Mouse (Mus musculus) MEL (cell line): ENCODE data around the gene Ppp1r1b. TPM values are rescaled to one million over a fixed set of nuclear protein-coding genes. Genes with fewer than 3 reads are reported as not detected.

ENCODE experiments used
- DNase-seq: peaks from one replicate; pipeline ENCODE4 v3.0.0; 2011; ENCODE audit warnings: low read depth, low spot score
- H3K27ac ChIP-seq: 2 replicates; pipeline ENCODE4 v1.5.1; 2012; ENCODE audit warnings: low read depth, mild to moderate bottlenecking, control low read depth, low read length, moderate library complexity; ENCODE audit not compliant: control insufficient read depth
- H3K27me3 ChIP-seq, 2 experiments: fragments of 150-350 bp in 1 of 2; sonication (generic) in 1 of 2; 2 replicates each; pipeline ENCODE4 v1.6.1; 2012; ENCODE audit warnings: low read length in 2 of 2, mild to moderate bottlenecking in 2 of 2, improper control_type of control experiment in 1 of 2, moderate library complexity in 1 of 2; ENCODE audit not compliant: insufficient read depth in 2 of 2, control insufficient read depth in 1 of 2
- H3K36me3 ChIP-seq, 2 experiments: 2 replicates each; pipeline ENCODE4 v1.6.1; 2012 to 2014; ENCODE audit warnings: low read length in 2 of 2, improper control_type of control experiment in 1 of 2, inconsistent platforms in 1 of 2, mild to moderate bottlenecking in 1 of 2; ENCODE audit not compliant: insufficient read depth in 2 of 2, control insufficient read depth in 1 of 2
- H3K4me1 ChIP-seq, 2 experiments: fragments of 150-350 bp in 1 of 2; sonication (generic) in 1 of 2; 2 replicates each; pipeline ENCODE4 v1.6.1; 2012; ENCODE audit warnings: low read length in 2 of 2, improper control_type of control experiment in 1 of 2, mild to moderate bottlenecking in 1 of 2; ENCODE audit not compliant: insufficient read depth in 2 of 2, control insufficient read depth in 1 of 2
- H3K4me3 ChIP-seq, 2 experiments: fragments of 150-350 bp in 1 of 2; sonication (generic) in 1 of 2; 2 replicates each; pipeline ENCODE4 v1.5.1; 2012; ENCODE audit warnings: low read depth in 2 of 2, low read length in 2 of 2, mild to moderate bottlenecking in 2 of 2, moderate library complexity in 2 of 2, control low read depth in 1 of 2, improper control_type of control experiment in 1 of 2; ENCODE audit not compliant: control insufficient read depth in 1 of 2, insufficient read depth in 1 of 2
- H3K79me2 ChIP-seq: 2 replicates; pipeline ENCODE4 v1.6.1; 2012; ENCODE audit warnings: mild to moderate bottlenecking, low read length, moderate library complexity; ENCODE audit not compliant: control insufficient read depth, poor library complexity, insufficient read depth
- H3K9ac ChIP-seq: 2 replicates; pipeline ENCODE4 v1.6.1; 2012; ENCODE audit warnings: low read depth, mild to moderate bottlenecking, control low read depth, low read length, moderate library complexity; ENCODE audit not compliant: control insufficient read depth, poor library complexity, severe bottlenecking
- H3K9me3 ChIP-seq: fragments of 150-350 bp; sonication (generic); replicated peaks from 2 replicates; pipeline ENCODE4 v1.6.1; 2012; ENCODE audit warnings: mild to moderate bottlenecking, low read length, improper control_type of control experiment, moderate library complexity; ENCODE audit not compliant: insufficient read depth
- CHD1 ChIP-seq: IDR thresholded peaks from 2 replicates; pipeline ENCODE4 v1.6.1; 2012; ENCODE audit warnings: low read depth, mild to moderate bottlenecking, inconsistent platforms, low read length, improper control_type of control experiment
- CTCF ChIP-seq, 3 experiments: IDR thresholded peaks in 2 of 3; conservative IDR thresholded peaks in 1 of 3; 2 replicates each; pipeline ENCODE4 v1.5.1; 2011 to 2012; ENCODE audit warnings: low read length in 3 of 3, low read depth in 2 of 3, mild to moderate bottlenecking in 2 of 3, improper control_type of control experiment in 1 of 3, inconsistent platforms in 1 of 3, mixed read lengths in 1 of 3, moderate library complexity in 1 of 3; ENCODE audit not compliant: control insufficient read depth in 1 of 3, insufficient read depth in 1 of 3, poor library complexity in 1 of 3, severe bottlenecking in 1 of 3
- ELF1 ChIP-seq: IDR thresholded peaks from 2 replicates; pipeline ENCODE4 v1.6.1; 2014; ENCODE audit warnings: low read depth, mild to moderate bottlenecking, inconsistent platforms, low read length, improper control_type of control experiment, moderate library complexity
- EP300 ChIP-seq, 2 experiments: IDR thresholded peaks; 2 replicates each; pipeline ENCODE4 v1.6.1; 2011; ENCODE audit warnings: improper control_type of control experiment in 2 of 2, low read length in 2 of 2, low read depth in 1 of 2, mild to moderate bottlenecking in 1 of 2
- ETS1 ChIP-seq: IDR thresholded peaks from 2 replicates; pipeline ENCODE4 v1.6.1; 2012; ENCODE audit warnings: low read depth, mild to moderate bottlenecking, inconsistent platforms, low read length, improper control_type of control experiment, moderate library complexity
- GATA1 ChIP-seq: IDR thresholded peaks from 2 replicates; pipeline ENCODE4 v1.6.1; 2011; ENCODE audit warnings: low read depth, low read length, improper control_type of control experiment
- HCFC1 ChIP-seq: IDR thresholded peaks from 2 replicates; pipeline ENCODE4 v1.6.1; 2012; ENCODE audit warnings: low read depth, mild to moderate bottlenecking, inconsistent platforms, low read length, improper control_type of control experiment, moderate library complexity
- JUND ChIP-seq: IDR thresholded peaks from 2 replicates; pipeline ENCODE4 v1.6.1; 2011; ENCODE audit warnings: low read depth, mild to moderate bottlenecking, improper control_type of control experiment, low read length
- KAT2A ChIP-seq: conservative IDR thresholded peaks from 2 replicates; pipeline ENCODE4 v1.6.1; 2012; ENCODE audit warnings: low read depth, low read length, improper control_type of control experiment, inconsistent platforms
- MAZ ChIP-seq: IDR thresholded peaks from 2 replicates; pipeline ENCODE4 v1.6.1; 2012; ENCODE audit warnings: low read depth, mild to moderate bottlenecking, inconsistent platforms, low read length, improper control_type of control experiment
- MEF2A ChIP-seq: IDR thresholded peaks from 2 replicates; pipeline ENCODE4 v1.6.1; 2014; ENCODE audit warnings: low read depth, mild to moderate bottlenecking, inconsistent platforms, low read length, improper control_type of control experiment; ENCODE audit not compliant: poor library complexity, insufficient replicate concordance, severe bottlenecking; ENCODE audit errors: extremely low read depth
- MYC ChIP-seq: IDR thresholded peaks from 2 replicates; pipeline ENCODE4 v1.6.1; 2011; ENCODE audit warnings: low read depth, mild to moderate bottlenecking, low read length, improper control_type of control experiment, moderate library complexity
- NELFE ChIP-seq: IDR thresholded peaks from 2 replicates; pipeline ENCODE4 v1.6.1; 2011; ENCODE audit warnings: low read depth, low read length, improper control_type of control experiment
- NRF1 ChIP-seq: IDR thresholded peaks from 2 replicates; pipeline ENCODE4 v1.6.1; 2014; ENCODE audit warnings: low read depth, mild to moderate bottlenecking, inconsistent platforms, low read length, improper control_type of control experiment, moderate library complexity; ENCODE audit not compliant: poor library complexity, insufficient read depth, severe bottlenecking
- POLR2AphosphoS2 ChIP-seq: IDR thresholded peaks from 2 replicates; pipeline ENCODE4 v1.6.1; 2011; ENCODE audit warnings: low read length, improper control_type of control experiment
- SIN3A ChIP-seq: IDR thresholded peaks from 2 replicates; pipeline ENCODE4 v1.6.1; 2012; ENCODE audit warnings: low read length, improper control_type of control experiment, inconsistent platforms
- SMC3 ChIP-seq: IDR thresholded peaks from 2 replicates; pipeline ENCODE4 v1.6.1; 2011; ENCODE audit warnings: low read depth, low read length, improper control_type of control experiment
- UBTF ChIP-seq: IDR thresholded peaks from 2 replicates; pipeline ENCODE4 v1.6.1; 2012; ENCODE audit warnings: low read depth, mild to moderate bottlenecking, inconsistent platforms, low read length, improper control_type of control experiment, moderate library complexity, borderline replicate concordance; ENCODE audit not compliant: insufficient read depth
- USF1 ChIP-seq: IDR thresholded peaks from 2 replicates; pipeline ENCODE4 v1.6.1; 2014; ENCODE audit warnings: low read depth, mild to moderate bottlenecking, inconsistent platforms, low read length, improper control_type of control experiment, moderate library complexity
- USF2 ChIP-seq, 2 experiments: IDR thresholded peaks; 2 replicates each; pipeline ENCODE4 v1.6.1; 2011 to 2012; ENCODE audit warnings: improper control_type of control experiment in 2 of 2, low read length in 2 of 2, borderline replicate concordance in 1 of 2, inconsistent platforms in 1 of 2, low read depth in 1 of 2, mild to moderate bottlenecking in 1 of 2; ENCODE audit not compliant: insufficient read depth in 1 of 2
- ZKSCAN1 ChIP-seq: IDR thresholded peaks from 2 replicates; pipeline ENCODE4 v1.6.1; 2012; ENCODE audit warnings: low read depth, mild to moderate bottlenecking, inconsistent platforms, low read length, improper control_type of control experiment, moderate library complexity
- ZMIZ1 ChIP-seq: IDR thresholded peaks from 2 replicates; pipeline ENCODE4 v1.6.1; 2012; ENCODE audit warnings: low read depth, mild to moderate bottlenecking, inconsistent platforms, low read length, improper control_type of control experiment, moderate library complexity
- ZNF384 ChIP-seq: IDR thresholded peaks from 2 replicates; pipeline ENCODE4 v1.6.1; 2012; ENCODE audit warnings: low read depth, mild to moderate bottlenecking, inconsistent platforms, low read length, improper control_type of control experiment
- polyA plus RNA-seq, 2 experiments: library from polyadenylated mRNA; stranded (reverse) in 1 of 2; unstranded in 1 of 2; fragments of >175 nt in 1 of 2; fragments of >200 nt in 1 of 2; gene quantifications; 2 replicates each; pipeline versions ENCODE4 v1.2.1 to v1.2.4; 2012; ENCODE audit warnings: low replicate concordance in 2 of 2, low read depth in 1 of 2; ENCODE audit not compliant: insufficient read length in 2 of 2, insufficient read depth in 1 of 2, missing spikeins in 1 of 2
- total RNA-seq: library from RNA; depleted of rRNA; stranded (reverse); fragments of 300-350 nt; gene quantifications from 2 replicates; pipeline ENCODE4 v1.2.3, GENCODE M21; 2012

The Ppp1r1b gene
- total and polyA plus RNA-seq, 3 experiments, result 35.2 to 114 TPM; not detected in 1

GRCm38 (mm10) chr11:98355732-98356299 is 7.6 kb downstream of the Ppp1r1b start (continued):
- TF ChIP-seq ELF1, result peak; percentile 75
- TF ChIP-seq USF1, result no peak
- no peak for TF ChIP-seq POLR2AphosphoS2
- TF ChIP-seq SIN3A, result peak; percentile 82
- TF ChIP-seq HCFC1, result peak; percentile 60; the same call in 1 of the 2 replicates
- no peak for TF ChIP-seq USF2 (IDR thresholded peaks at IDR 0.05; ENCODE audit: borderline replicate concordance in 1 of 2, insufficient read depth in 1 of 2, low read depth in 1 of 2, low read length in 2 of 2)
- no peak for TF ChIP-seq JUND
- peak; percentile 58 to 65 for TF ChIP-seq EP300 (IDR thresholded peaks at IDR 0.05; ENCODE audit: low read depth in 1 of 2, low read length in 2 of 2)

- Histone ChIP-seq H3K9ac (peak overlapping the region; percentile 63; the same call in 1 of the 2 replicates), H3K4me3 (no peak overlapping the region; a peak in 1 of 4 replicates), H3K27me3 (no peaks in the 10 kb centered on the region), H3K9me3 (no peaks in the 10 kb centered on the region), H3K4me1 (peaks cover 9 to 28% of the 10 kb centered on the region in 2 experiments), H3K79me2 (peaks cover 26% of the 10 kb centered on the region), H3K36me3 (peaks cover 0 to 17% of the 10 kb centered on the region in 2 experiments; a peak in 2 of 4 replicates), H3K27ac (no peak overlapping the region; the same call in 1 of the 2 replicates)
- no peak for DNase-seq
- TF ChIP-seq UBTF (no peak), MYC (no peak), ZKSCAN1 (no peak), EP300 (IDR thresholded peaks at IDR 0.05; ENCODE audit: low read depth in 1 of 2, low read length in 2 of 2) (no peak), MAZ (no peak; the same call in 1 of the 2 replicates), USF1 (no peak)
These were observed 8.6 kb downstream of the Ppp1r1b start for GRCm38 (mm10) chr11:98356625-98357394.

- H3K9me3 ChIP-seq, result no peaks in the 10 kb centered on the region
- peak overlapping the region; percentile 58 to 75 for H3K4me3 ChIP-seq
- H3K79me2 ChIP-seq, result peaks cover 29% of the 10 kb centered on the region
- H3K27ac ChIP-seq, result peak overlapping the region; percentile 77
- no peak for TF ChIP-seq SMC3
- no peak for TF ChIP-seq ETS1
- TF ChIP-seq GATA1, result no peak
- TF ChIP-seq POLR2AphosphoS2, result no peak
- TF ChIP-seq JUND, result no peak
- no peak for TF ChIP-seq USF1
- no peak for TF ChIP-seq SIN3A
- no peak for TF ChIP-seq ELF1
- no peak for TF ChIP-seq NELFE
- no peak for TF ChIP-seq KAT2A
- TF ChIP-seq CHD1, result no peak
- TF ChIP-seq ZMIZ1, result no peak
- TF ChIP-seq NRF1, result no peak
- TF ChIP-seq MYC, result no peak
- no peak for TF ChIP-seq CTCF (IDR thresholded peaks at IDR 0.05 in 2 of 3, conservative IDR thresholded peaks at IDR 0.05 in 1 of 3; ENCODE audit: control insufficient read depth in 1 of 3, insufficient read depth in 1 of 3, low read depth in 2 of 3, low read length in 3 of 3, poor library complexity in 1 of 3, severe bottlenecking in 1 of 3)
- TF ChIP-seq ZNF384, result no peak
- TF ChIP-seq MEF2A, result no peak
- peak overlapping the region; percentile 63 for H3K9ac ChIP-seq
- no peaks in the 10 kb centered on the region for H3K27me3 ChIP-seq
- no peak for DNase-seq
- H3K36me3 ChIP-seq, result peaks cover 0 to 17% of the 10 kb centered on the region in 2 experiments; a peak in 2 of 4 replicates
- H3K4me1 ChIP-seq, result peaks cover 9 to 28% of the 10 kb centered on the region in 2 experiments
These were observed 9.4 kb downstream of the Ppp1r1b start for GRCm38 (mm10) chr11:98357396-98358160.
